Mouse (Mus musculus): ENCODE results near the gene Icam4. TPM values are rescaled to one million over a fixed set of nuclear protein-coding genes. Genes with fewer than 3 reads are reported as not detected.

The Icam4 gene
- total RNA-seq, 1 experiment: 1.5 TPM

DNA sequence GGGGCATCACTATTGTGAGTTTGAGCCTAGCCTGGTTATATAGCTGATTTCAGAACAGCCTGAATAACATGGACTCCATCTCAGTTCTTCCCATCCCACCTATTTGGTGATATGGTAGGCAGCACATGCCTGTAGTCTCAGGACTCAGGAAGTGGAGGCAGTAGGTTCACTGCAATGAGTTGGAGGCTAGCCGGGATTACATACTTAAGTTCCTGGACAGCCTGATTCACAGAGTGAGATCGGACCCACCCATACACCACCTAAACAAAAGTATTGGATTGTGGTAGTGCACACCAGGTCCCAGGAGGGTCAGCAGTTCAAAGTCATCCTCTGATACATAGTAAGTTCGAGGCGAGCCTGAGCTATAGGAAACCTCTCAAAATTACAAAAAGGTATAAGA lies 43.5 kb downstream of the Icam4 start:
- H3K27ac ChIP-seq (ENCODE audit: insufficient read depth, low read depth, low read length, poor library complexity, severe bottlenecking): peak overlapping the region; percentile 72; the same call in 1 of the 2 replicates
- TF ChIP-seq CHD2 (IDR thresholded peaks at IDR 0.05; ENCODE audit: low read depth, low read length): no peak
- no peak for TF ChIP-seq ZNF384 (IDR thresholded peaks at IDR 0.05; ENCODE audit: low read depth, low read length)
- no peak for TF ChIP-seq ZC3H11A (IDR thresholded peaks at IDR 0.05; ENCODE audit: borderline replicate concordance, low read depth, low read length)
- no peak for TF ChIP-seq HCFC1 (IDR thresholded peaks at IDR 0.05; ENCODE audit: borderline replicate concordance, insufficient read depth, low read length)
- peak; percentile 16 for DNase-seq (ENCODE audit: low read depth, low spot score)
- H3K4me3 ChIP-seq (ENCODE audit: insufficient read depth in 1 of 2, low read depth in 1 of 2, low read length in 2 of 2, poor library complexity in 1 of 2, severe bottlenecking in 1 of 2): peak overlapping the region; percentile 89 to 92
- H3K9me3 ChIP-seq (ENCODE audit: control insufficient read depth, insufficient read depth, low read depth, low read length): no peaks in the 10 kb centered on the region
- peak overlapping the region; percentile 94 for H3K9ac ChIP-seq (ENCODE audit: insufficient read depth, low read depth, low read length, poor library complexity, severe bottlenecking)
- H3K36me3 ChIP-seq (ENCODE audit: control insufficient read depth, insufficient read depth, low read length, poor library complexity, severe bottlenecking): peaks cover 39% of the 10 kb centered on the region
- H3K4me1 ChIP-seq (ENCODE audit: control insufficient read depth in 2 of 2, insufficient read depth in 2 of 2, low read length in 2 of 2, poor library complexity in 1 of 2): no peaks in the 10 kb centered on the region
- in situ Hi-C loops (cut with MboI; ENCODE audit: low sequenced_read_pairs in 2 of 2, unreplicated experiment in 2 of 2): no loop called here

DNA sequence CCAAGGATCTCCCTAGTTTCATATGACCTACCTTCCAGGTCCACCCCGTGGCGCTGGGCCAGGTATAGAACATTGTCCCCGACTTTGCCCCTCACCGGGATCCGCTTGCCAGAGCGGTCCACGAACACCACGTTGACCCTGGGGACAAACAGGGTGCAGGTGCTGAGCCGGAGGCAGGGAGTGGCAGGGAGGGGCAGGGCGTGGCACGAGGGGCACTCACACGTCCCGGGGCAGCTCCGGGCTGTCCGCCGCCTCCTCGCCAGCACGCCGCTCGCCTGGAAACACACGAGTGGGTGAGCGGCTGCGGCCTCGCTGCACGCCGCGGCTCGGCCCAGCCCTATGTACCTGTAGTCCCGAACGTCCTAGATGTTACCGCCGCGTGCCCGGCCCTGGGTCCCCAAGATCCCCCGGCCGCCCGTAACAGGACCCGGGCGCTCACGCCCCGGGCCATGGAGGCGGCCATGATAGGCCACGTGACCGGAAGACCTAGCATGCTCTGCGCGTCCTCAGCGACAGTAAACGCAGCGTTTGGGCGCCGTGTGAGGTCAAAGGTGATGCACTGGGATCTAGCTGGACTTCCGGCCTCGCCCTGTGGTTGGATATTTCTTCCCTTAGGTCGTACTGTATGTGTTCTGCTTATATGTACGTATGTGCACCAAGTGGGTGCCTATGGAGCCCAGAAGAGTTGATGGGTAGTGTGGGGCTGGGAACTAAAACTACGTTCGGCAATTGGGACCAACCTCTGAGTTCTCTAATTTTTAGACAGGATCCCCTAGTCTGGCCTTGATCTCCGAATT lies 44.1 kb downstream of the Icam4 start, which contains the start of the genes Gm49373 and Fdx1l:
TSS of gene Gm49373 (minus strand) at position 53 of the 797 bp plus-strand sequence.
TSS of gene Fdx1l (minus strand) at position 571 of the 797 bp plus-strand sequence.
- peak within 1 kb of the TSS; percentile 72 for H3K27ac ChIP-seq (ENCODE audit: insufficient read depth, low read depth, low read length, poor library complexity, severe bottlenecking)
- peak within 1 kb of the TSS; percentile 94 for H3K9ac ChIP-seq (ENCODE audit: insufficient read depth, low read depth, low read length, poor library complexity, severe bottlenecking)
- no peaks in the 10 kb centered on the region for H3K9me3 ChIP-seq (ENCODE audit: control insufficient read depth, insufficient read depth, low read depth, low read length)
- no peaks in the 10 kb centered on the region for H3K4me1 ChIP-seq (ENCODE audit: control insufficient read depth in 2 of 2, insufficient read depth in 2 of 2, low read length in 2 of 2, poor library complexity in 1 of 2)
- peak within 1 kb of the TSS; percentile 89 to 92 for H3K4me3 ChIP-seq (ENCODE audit: insufficient read depth in 1 of 2, low read depth in 1 of 2, low read length in 2 of 2, poor library complexity in 1 of 2, severe bottlenecking in 1 of 2)
- peaks cover 37% of the 10 kb centered on the region for H3K36me3 ChIP-seq (ENCODE audit: control insufficient read depth, insufficient read depth, low read length, poor library complexity, severe bottlenecking)
- in situ Hi-C loops (cut with MboI; ENCODE audit: low sequenced_read_pairs in 2 of 2, unreplicated experiment in 2 of 2): no loop called here
- peak; percentile 81 for TF ChIP-seq HCFC1 (IDR thresholded peaks at IDR 0.05; ENCODE audit: borderline replicate concordance, insufficient read depth, low read length)
- TF ChIP-seq ZNF384 (IDR thresholded peaks at IDR 0.05; ENCODE audit: low read depth, low read length): no peak
- TF ChIP-seq CHD2 (IDR thresholded peaks at IDR 0.05; ENCODE audit: low read depth, low read length): peak; percentile 42; the same call in 1 of the 2 replicates
- no peak for TF ChIP-seq ZC3H11A (IDR thresholded peaks at IDR 0.05; ENCODE audit: borderline replicate concordance, low read depth, low read length)
- TF ChIP-seq MAFK (IDR thresholded peaks at IDR 0.05; ENCODE audit: insufficient read depth, low read depth, low read length): no peak
- peak; percentile 69 for DNase-seq (ENCODE audit: low read depth, low spot score)

DNA sequence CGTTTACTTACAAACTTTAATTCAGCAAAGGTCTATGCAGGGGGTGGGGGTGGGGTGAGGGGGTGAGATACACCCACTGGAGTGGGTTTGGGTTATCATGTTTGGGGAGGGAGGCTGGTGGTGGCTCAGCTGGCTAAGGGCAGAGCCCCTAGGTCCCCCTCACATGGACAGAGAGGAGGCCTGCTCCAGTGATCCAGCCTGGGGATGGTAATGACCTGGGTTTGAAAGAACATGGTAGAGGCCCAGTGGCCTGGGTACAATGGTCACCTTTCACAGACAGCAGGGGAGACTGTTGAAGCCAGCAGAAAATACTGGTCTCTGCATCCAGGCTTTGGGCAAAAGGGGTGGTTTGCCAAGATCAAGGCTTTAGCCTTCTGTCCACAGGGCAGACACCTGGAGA lies 45.0 kb downstream of the Icam4 start:
- Histone ChIP-seq H3K36me3 (ENCODE audit: control insufficient read depth, insufficient read depth, low read length, poor library complexity, severe bottlenecking) (peaks cover 46% of the 10 kb centered on the region), H3K4me3 (ENCODE audit: insufficient read depth in 1 of 2, low read depth in 1 of 2, low read length in 2 of 2, poor library complexity in 1 of 2, severe bottlenecking in 1 of 2) (no peak overlapping the region)
- in situ Hi-C loops (cut with MboI; ENCODE audit: low sequenced_read_pairs in 2 of 2, unreplicated experiment in 2 of 2): no loop called here

DNA sequence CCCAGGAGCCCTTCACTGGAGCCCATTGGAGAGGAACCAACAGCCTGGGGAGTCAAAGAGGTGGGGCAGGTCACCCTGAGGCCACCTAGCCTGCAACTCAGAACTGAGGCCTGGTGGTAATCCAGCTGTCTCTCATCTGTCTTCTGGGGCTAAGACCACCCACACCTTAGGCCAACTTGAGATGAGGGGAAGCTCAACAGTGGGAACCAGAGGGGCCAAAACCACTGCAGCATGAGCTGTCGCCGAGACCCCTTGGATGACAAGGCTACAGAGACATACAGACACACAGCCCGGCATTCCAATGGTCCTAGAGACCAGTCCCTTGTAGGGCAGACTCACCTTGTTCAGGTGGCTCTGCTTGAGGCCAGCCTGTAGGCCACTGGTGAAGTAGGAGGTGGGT lies 46.5 kb downstream of the Icam4 start:
- Histone ChIP-seq H3K4me1 (ENCODE audit: control insufficient read depth in 2 of 2, insufficient read depth in 2 of 2, low read length in 2 of 2, poor library complexity in 1 of 2) (no peaks in the 10 kb centered on the region), H3K27ac (ENCODE audit: insufficient read depth, low read depth, low read length, poor library complexity, severe bottlenecking) (no peak overlapping the region), H3K4me3 (ENCODE audit: insufficient read depth in 1 of 2, low read depth in 1 of 2, low read length in 2 of 2, poor library complexity in 1 of 2, severe bottlenecking in 1 of 2) (no peak overlapping the region), H3K9me3 (ENCODE audit: control insufficient read depth, insufficient read depth, low read depth, low read length) (no peaks in the 10 kb centered on the region), H3K36me3 (ENCODE audit: control insufficient read depth, insufficient read depth, low read length, poor library complexity, severe bottlenecking) (peaks cover 57% of the 10 kb centered on the region), H3K9ac (ENCODE audit: insufficient read depth, low read depth, low read length, poor library complexity, severe bottlenecking) (no peak overlapping the region)
- TF ChIP-seq HCFC1 (IDR thresholded peaks at IDR 0.05; ENCODE audit: borderline replicate concordance, insufficient read depth, low read length): no peak
- TF ChIP-seq CHD2 (IDR thresholded peaks at IDR 0.05; ENCODE audit: low read depth, low read length): no peak
- TF ChIP-seq ZNF384 (IDR thresholded peaks at IDR 0.05; ENCODE audit: low read depth, low read length): no peak
- no peak for TF ChIP-seq MAFK (IDR thresholded peaks at IDR 0.05; ENCODE audit: insufficient read depth, low read depth, low read length)
- TF ChIP-seq ZC3H11A (IDR thresholded peaks at IDR 0.05; ENCODE audit: borderline replicate concordance, low read depth, low read length): no peak
- in situ Hi-C loops (cut with MboI; ENCODE audit: low sequenced_read_pairs in 2 of 2, unreplicated experiment in 2 of 2): no loop called here
- no peak for DNase-seq (ENCODE audit: low read depth, low spot score)

More for the DNA sequence above, 45.0 kb downstream of the Icam4 start:
- TF ChIP-seq CHD2 (IDR thresholded peaks at IDR 0.05; ENCODE audit: low read depth, low read length): no peak
- no peak for TF ChIP-seq ZC3H11A (IDR thresholded peaks at IDR 0.05; ENCODE audit: borderline replicate concordance, low read depth, low read length)
- no peak for TF ChIP-seq HCFC1 (IDR thresholded peaks at IDR 0.05; ENCODE audit: borderline replicate concordance, insufficient read depth, low read length)
- TF ChIP-seq MAFK (IDR thresholded peaks at IDR 0.05; ENCODE audit: insufficient read depth, low read depth, low read length): no peak
- TF ChIP-seq ZNF384 (IDR thresholded peaks at IDR 0.05; ENCODE audit: low read depth, low read length): no peak
- no peak for DNase-seq (ENCODE audit: low read depth, low spot score)
- Histone ChIP-seq H3K9ac (ENCODE audit: insufficient read depth, low read depth, low read length, poor library complexity, severe bottlenecking) (no peak overlapping the region), H3K4me1 (ENCODE audit: control insufficient read depth in 2 of 2, insufficient read depth in 2 of 2, low read length in 2 of 2, poor library complexity in 1 of 2) (no peaks in the 10 kb centered on the region), H3K27ac (ENCODE audit: insufficient read depth, low read depth, low read length, poor library complexity, severe bottlenecking) (no peak overlapping the region), H3K9me3 (ENCODE audit: control insufficient read depth, insufficient read depth, low read depth, low read length) (no peaks in the 10 kb centered on the region)

Other genes with a start within 250 kb of the Icam4 start
- 2.3 TPM in 2 replicates for gene Col5a3, start 214.3 kb upstream of the Icam4 start, total RNA-seq (2012; rRNA removed)
- not detected in 2 replicates for gene Rdh8, start 210.9 kb upstream of the Icam4 start, total RNA-seq (2012; rRNA removed)
- gene A230050P20Rik, start 160.7 kb upstream of the Icam4 start, total RNA-seq (2012; rRNA removed): 8.3 and 16.5 TPM in 2 replicates
- gene Angptl6, start 149.6 kb upstream of the Icam4 start, total RNA-seq (2012; rRNA removed): 4.1 and 4.4 TPM in 2 replicates
- 179 and 287 TPM in 2 replicates for gene Ppan, start 141.2 kb upstream of the Icam4 start, total RNA-seq (2012; rRNA removed)
- 196 and 239 TPM in 2 replicates for gene Eif3g, start 130.8 kb upstream of the Icam4 start, total RNA-seq (2012; rRNA removed)
- 122 and 124 TPM in 2 replicates for gene Dnmt1, start 69.5 kb upstream of the Icam4 start, total RNA-seq (2012; rRNA removed)
- 35.7 and 62.4 TPM in 2 replicates for gene S1pr2, start 52.6 kb upstream of the Icam4 start, total RNA-seq (2012; rRNA removed)
- 80.8 and 89.5 TPM in 2 replicates for gene Mrpl4, start 26.6 kb upstream of the Icam4 start, total RNA-seq (2012; rRNA removed)
- 153 and 310 TPM in 2 replicates for gene Icam1, start 13.4 kb upstream of the Icam4 start, total RNA-seq (2012; rRNA removed)
- gene Icam5, start 2.7 kb downstream of the Icam4 start, total RNA-seq (2012; rRNA removed): 1.4 and 1.8 TPM in 2 replicates
- gene Zglp1, start 37.7 kb downstream of the Icam4 start, total RNA-seq (2012; rRNA removed): 1.3 and 2.0 TPM in 2 replicates
- 2.1 and 2.7 TPM in 2 replicates for gene Gm49373, start 43.7 kb downstream of the Icam4 start, total RNA-seq (2012; rRNA removed)
- gene Fdx1l, start 44.2 kb downstream of the Icam4 start, total RNA-seq (2012; rRNA removed): 38.8 and 46.0 TPM in 2 replicates
- 18.5 and 22.1 TPM in 2 replicates for gene Gm38431, start 62.6 kb downstream of the Icam4 start, total RNA-seq (2012; rRNA removed)
- gene Raver1, start 62.6 kb downstream of the Icam4 start, total RNA-seq (2012; rRNA removed): 18.9 and 26.3 TPM in 2 replicates
- gene Tyk2, start 101.9 kb downstream of the Icam4 start, total RNA-seq (2012; rRNA removed): 16.8 and 20.9 TPM in 2 replicates
- 118 and 165 TPM in 2 replicates for gene Cdc37, start 120.6 kb downstream of the Icam4 start, total RNA-seq (2012; rRNA removed)
- 3.2 and 4.9 TPM in 2 replicates for gene Pde4a, start 136.3 kb downstream of the Icam4 start, total RNA-seq (2012; rRNA removed)
- gene Keap1, start 210.0 kb downstream of the Icam4 start, total RNA-seq (2012; rRNA removed): 23.3 and 27.4 TPM in 2 replicates
- gene S1pr5, start 219.1 kb downstream of the Icam4 start, total RNA-seq (2012; rRNA removed): 0.27 and 0.53 TPM in 2 replicates
- 23.8 and 32.7 TPM in 2 replicates for gene Atg4d, start 235.9 kb downstream of the Icam4 start, total RNA-seq (2012; rRNA removed)

All from ES-E14 (cell line).